Mouse (Mus musculus) forebrain, postnatal 0 days (tissue): ENCODE results near the gene Irx6. TPM values are rescaled to one million over a fixed set of nuclear protein-coding genes. Genes with fewer than 3 reads are reported as not detected.

Source experiments
- ATAC-seq: fragments of 200-750 bp; cut with Nextera tagmentation; 2 replicates; pipeline ENCODE4 v1.8.0; 2017; ENCODE audit warnings: mild to moderate bottlenecking, moderate library complexity
- DNase-seq: peaks from one replicate; pipeline ENCODE4 v3.0.0-alpha.2; 2015
- H3K27ac ChIP-seq: fragments of 300-500 bp; sonication (generic); 2 replicates; pipeline ENCODE4 v1.5.1; 2014; ENCODE audit warnings: low read depth, mild to moderate bottlenecking, antibody characterized with exemption, low read length, moderate library complexity, mixed read lengths
- H3K27me3 ChIP-seq: fragments of 300-500 bp; sonication (generic); 2 replicates; pipeline ENCODE4 v1.6.1; 2014; ENCODE audit warnings: mild to moderate bottlenecking, low read length, mixed read lengths; ENCODE audit not compliant: insufficient read depth
- H3K36me3 ChIP-seq: fragments of 300-500 bp; sonication (generic); 2 replicates; pipeline ENCODE4 v1.6.1; 2014; ENCODE audit warnings: mild to moderate bottlenecking, moderate library complexity; ENCODE audit not compliant: insufficient read depth
- H3K4me1 ChIP-seq: fragments of 300-500 bp; sonication (generic); 2 replicates; pipeline ENCODE4 v1.6.1; 2014; ENCODE audit warnings: antibody characterized with exemption; ENCODE audit not compliant: insufficient read depth
- H3K4me2 ChIP-seq: fragments of 300-500 bp; sonication (generic); 2 replicates; pipeline ENCODE4 v1.6.1; 2014; ENCODE audit warnings: low read depth, mild to moderate bottlenecking, moderate library complexity
- H3K4me3 ChIP-seq: fragments of 300-500 bp; sonication (generic); 2 replicates; pipeline ENCODE4 v1.5.1; 2014; ENCODE audit warnings: low read depth, low read length, mixed read lengths
- H3K9ac ChIP-seq: fragments of 300-500 bp; sonication (generic); 2 replicates; pipeline ENCODE4 v1.6.1; 2014; ENCODE audit warnings: mild to moderate bottlenecking
- H3K9me3 ChIP-seq: fragments of 300-500 bp; sonication (generic); 2 replicates; pipeline ENCODE4 v1.6.1; 2016; ENCODE audit warnings: low read length
- CTCF ChIP-seq: sonication (generic); IDR thresholded peaks from 2 replicates; pipeline ENCODE4 v1.5.1; 2016; ENCODE audit warnings: antibody characterized with exemption, control low read depth, low read depth
- WGBS: fragments of 180-500 bp; shearing (Covaris S2); extraction: QIAGEN DNeasy Blood & Tissue Kit; methylation state at CpG from one replicate; pipeline ENCODE4 v1.1.7; 2014; 5-methylcytosine and 5-hydroxymethylcytosine counted together
- polyA plus RNA-seq: library from polyadenylated mRNA; unstranded; fragments of >200 nt; fragmentation: Nextera tagmentation; extraction: Ambion mirVana; gene quantifications from 2 replicates; pipeline ENCODE4 v1.2.1, GENCODE M21; 2015
- total RNA-seq: library from RNA; depleted of rRNA; stranded (reverse); fragments of >200 nt; gene quantifications from 2 replicates; pipeline ENCODE4 v1.2.3, GENCODE M21; 2014

The Irx6 gene
- total and polyA plus RNA-seq, 2 experiments from 2014 or later: 0.68 to 1.4 TPM

GRCm38 (mm10) chr8:92670236-92670635 is 3.9 kb upstream of the Irx6 start:
- Histone ChIP-seq H3K27ac (no peak overlapping the region), H3K36me3 (no peaks in the 10 kb centered on the region), H3K9me3 (no peaks in the 10 kb centered on the region), H3K27me3 (peaks cover 59% of the 10 kb centered on the region), H3K4me1 (no peaks in the 10 kb centered on the region), H3K4me2 (peak overlapping the region; percentile 10; the same call in 1 of the 2 replicates), H3K4me3 (0 out of 2 replicates have a peak overlapping the region, but pooled peaks have one; percentile 2), H3K9ac (no peak overlapping the region)
- peak; percentile 37 for DNase-seq
- no peak for ATAC-seq
- 23% methylated on average over 11 of the region's 11 CpGs for WGBS
- TF ChIP-seq CTCF: no peak

- Histone ChIP-seq H3K4me2 (0 out of 2 replicates have a peak overlapping the region, but pooled peaks have one; percentile 10), H3K9me3 (no peaks in the 10 kb centered on the region), H3K27ac (no peak overlapping the region), H3K9ac (no peak overlapping the region), H3K4me1 (no peaks in the 10 kb centered on the region), H3K4me3 (no peak overlapping the region), H3K36me3 (no peaks in the 10 kb centered on the region), H3K27me3 (peaks cover 64% of the 10 kb centered on the region)
- no peak for ATAC-seq
- DNase-seq: peak; percentile 39
- WGBS: 12% methylated on average over 12 of the region's 12 CpGs
- no peak for TF ChIP-seq CTCF
Observed at GRCm38 (mm10) chr8:92670656-92671195, 3.4 kb upstream of the Irx6 start.

GRCm38 (mm10) chr8:92671892-92672291 is 2.2 kb upstream of the Irx6 start:
- H3K9me3 ChIP-seq: no peaks in the 10 kb centered on the region
- H3K27ac ChIP-seq: no peak overlapping the region
- no peak for TF ChIP-seq CTCF
- no peak overlapping the region for H3K4me3 ChIP-seq
- no peak overlapping the region for H3K4me2 ChIP-seq
- no peak overlapping the region for H3K9ac ChIP-seq
- H3K27me3 ChIP-seq: peaks cover 75% of the 10 kb centered on the region
- H3K4me1 ChIP-seq: no peaks in the 10 kb centered on the region
- ATAC-seq (no peak), DNase-seq (no peak)
- H3K36me3 ChIP-seq: no peaks in the 10 kb centered on the region
- WGBS: 59% methylated on average over 4 of the region's 4 CpGs

GRCm38 (mm10) chr8:92673101-92673500 is 987 bp upstream of the Irx6 start:
- Histone ChIP-seq H3K4me3 (no peak overlapping the region), H3K27me3 (peaks cover 87% of the 10 kb centered on the region), H3K9ac (no peak overlapping the region), H3K36me3 (no peaks in the 10 kb centered on the region), H3K4me1 (no peaks in the 10 kb centered on the region), H3K4me2 (peak overlapping the region; percentile 71; the same call in 1 of the 2 replicates), H3K27ac (no peak overlapping the region), H3K9me3 (no peaks in the 10 kb centered on the region)
- DNase-seq (peak; percentile 7), ATAC-seq (no peak)
- TF ChIP-seq CTCF: no peak
- 8% methylated on average over 11 of the region's 11 CpGs for WGBS

- Histone ChIP-seq H3K4me2 (peak overlapping the region; percentile 71), H3K36me3 (no peaks in the 10 kb centered on the region), H3K9me3 (no peaks in the 10 kb centered on the region), H3K9ac (no peak overlapping the region), H3K27me3 (peaks cover 91% of the 10 kb centered on the region), H3K4me3 (peak overlapping the region; percentile 42), H3K4me1 (no peaks in the 10 kb centered on the region), H3K27ac (no peak overlapping the region)
- DNase-seq (peak; percentile 42), ATAC-seq (peak; percentile 61)
- peak; percentile 36 for TF ChIP-seq CTCF
- WGBS: 2% methylated on average over 28 of the region's 30 CpGs
Observed at GRCm38 (mm10) chr8:92673555-92674243, 389 bp upstream of the Irx6 start.

GRCm38 (mm10) chr8:92678407-92678806 is 4.3 kb downstream of the Irx6 start:
- Histone ChIP-seq H3K4me1 (no peaks in the 10 kb centered on the region), H3K36me3 (no peaks in the 10 kb centered on the region), H3K9me3 (no peaks in the 10 kb centered on the region), H3K9ac (no peak overlapping the region), H3K27me3 (peaks cover 75% of the 10 kb centered on the region), H3K4me2 (no peak overlapping the region), H3K27ac (no peak overlapping the region), H3K4me3 (no peak overlapping the region)
- peak; percentile 9; the same call in 1 of the 2 replicates for TF ChIP-seq CTCF
- 10% methylated on average over 16 of the region's 16 CpGs for WGBS
- ATAC-seq: no peak
- no peak for DNase-seq

GRCm38 (mm10) chr8:92697361-92697760 is 23.3 kb downstream of the Irx6 start:
- Histone ChIP-seq H3K9ac (no peak overlapping the region), H3K27ac (no peak overlapping the region), H3K4me2 (no peak overlapping the region), H3K27me3 (no peaks in the 10 kb centered on the region), H3K4me3 (no peak overlapping the region), H3K4me1 (peaks cover 9% of the 10 kb centered on the region; the same call in 1 of the 2 replicates), H3K9me3 (no peaks in the 10 kb centered on the region), H3K36me3 (no peaks in the 10 kb centered on the region)
- no peak for TF ChIP-seq CTCF
- no peak for ATAC-seq
- no peak for DNase-seq
- WGBS: 82% methylated on average over 5 of the region's 5 CpGs
